Mouse (Mus musculus): Measurements from ENCODE around the gene Kbtbd4. TPM values are rescaled to one million over a fixed set of nuclear protein-coding genes. Genes with fewer than 3 reads are reported as not detected.

Kbtbd4 gene
- total and polyA plus RNA-seq, 3 experiments, result 21.9 to 23.1 TPM; not detected in 1

DNA sequence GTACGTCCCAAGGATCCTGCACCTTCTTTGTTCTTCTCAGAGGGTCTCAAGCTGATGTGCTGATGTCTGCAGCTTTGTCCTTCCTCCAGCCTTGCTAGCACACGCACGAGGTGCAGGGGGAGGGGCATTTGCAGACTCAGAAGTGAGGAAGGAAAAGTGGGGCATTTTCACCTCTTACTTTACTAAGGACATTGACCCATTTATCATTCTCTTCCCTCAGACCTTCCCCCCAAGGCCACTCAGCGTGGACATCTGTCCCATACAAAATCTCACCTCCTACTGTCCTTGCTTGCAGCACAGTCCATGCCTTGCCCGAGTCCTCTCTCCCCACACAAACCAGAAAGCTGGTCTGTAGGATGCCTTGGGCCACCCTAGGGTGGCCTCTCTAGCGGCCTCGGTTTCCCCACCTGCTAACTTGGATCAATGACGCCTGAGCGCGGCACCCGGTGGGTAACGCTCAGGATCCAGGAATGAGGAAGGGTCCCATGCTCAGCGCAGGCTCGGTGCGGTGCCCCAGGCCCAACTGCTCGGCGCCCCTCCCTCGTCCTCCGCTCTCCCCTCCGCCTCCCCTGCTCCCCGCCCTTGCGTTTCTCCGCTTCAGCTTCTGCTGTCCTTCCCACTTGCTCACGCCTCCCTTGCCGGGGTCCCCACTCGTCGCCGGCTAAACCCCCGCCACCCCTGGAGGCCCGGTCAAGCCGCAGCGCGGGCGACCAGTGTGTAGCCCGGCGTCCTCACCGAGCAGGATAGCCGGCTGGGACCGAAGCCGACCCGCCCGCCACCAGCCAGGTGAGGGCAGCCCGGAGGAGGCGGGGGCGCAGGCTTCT is 19.1 kb upstream of the Kbtbd4 start, which contains the start of gene C1qtnf4:
TSS of gene C1qtnf4 (plus strand) at position 643 of the 824 bp plus-strand sequence.
- DNase-seq (ENCODE audit: low read depth, low spot score), result no peak
- TF ChIP-seq JUND (IDR thresholded peaks at IDR 0.05; ENCODE audit: low read depth, low read length) (no peak), ZMIZ1 (IDR thresholded peaks at IDR 0.05; ENCODE audit: low read depth, low read length) (no peak), HCFC1 (IDR thresholded peaks at IDR 0.05; ENCODE audit: low read depth, low read length) (no peak), CHD1 (IDR thresholded peaks at IDR 0.05; ENCODE audit: low read depth, low read length) (no peak)
- Histone ChIP-seq H3K27me3 (ENCODE audit: control insufficient read depth in 1 of 2, insufficient read depth in 2 of 2, low read length in 2 of 2) (no peaks in the 10 kb centered on the region), H3K9ac (ENCODE audit: control insufficient read depth, low read depth, low read length, poor library complexity, severe bottlenecking) (no peak within 1 kb of the TSS), H3K4me3 (ENCODE audit: control insufficient read depth in 1 of 2, insufficient read depth in 1 of 2, low read depth in 2 of 2, low read length in 2 of 2) (no peak within 1 kb of the TSS), H3K36me3 (ENCODE audit: control insufficient read depth in 1 of 2, insufficient read depth in 2 of 2, low read length in 2 of 2) (peaks cover 0 to 2% of the 10 kb centered on the region in 2 experiments; a peak in 2 of 4 replicates), H3K4me1 (ENCODE audit: control insufficient read depth in 1 of 2, insufficient read depth in 2 of 2, low read length in 2 of 2) (peaks cover 0 to 4% of the 10 kb centered on the region in 2 experiments; a peak in 1 of 4 replicates), H3K79me2 (ENCODE audit: control insufficient read depth, insufficient read depth, low read length, poor library complexity) (no peaks in the 10 kb centered on the region), H3K27ac (ENCODE audit: control insufficient read depth, low read depth, low read length) (no peak within 1 kb of the TSS), H3K9me3 (replicated peaks; ENCODE audit: insufficient read depth, low read length) (no peaks in the 10 kb centered on the region)

DNA sequence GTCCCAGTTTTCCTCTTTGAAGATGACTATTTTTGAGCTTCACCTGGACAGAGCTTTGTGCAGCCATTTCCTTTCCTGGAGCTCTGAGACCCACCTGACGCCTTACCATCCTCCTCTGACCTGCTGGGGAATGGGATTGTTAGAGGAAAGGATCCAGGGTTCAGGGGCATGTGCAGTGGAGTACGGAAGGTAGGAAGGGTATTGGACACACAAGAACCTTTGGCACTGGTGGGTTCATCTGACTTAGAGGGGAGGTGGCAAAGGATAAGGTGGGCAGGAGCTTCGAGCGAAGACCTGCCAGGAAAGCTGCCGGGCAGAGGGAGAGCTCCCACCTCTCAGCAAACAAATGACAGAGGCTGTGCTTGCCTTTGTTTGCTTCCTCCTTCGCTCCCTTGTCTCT is 18.1 kb upstream of the Kbtbd4 start:
- Histone ChIP-seq H3K79me2 (ENCODE audit: control insufficient read depth, insufficient read depth, low read length, poor library complexity) (no peaks in the 10 kb centered on the region), H3K4me1 (ENCODE audit: control insufficient read depth in 1 of 2, insufficient read depth in 2 of 2, low read length in 2 of 2) (no peaks in the 10 kb centered on the region), H3K27ac (ENCODE audit: control insufficient read depth, low read depth, low read length) (no peak overlapping the region), H3K9me3 (replicated peaks; ENCODE audit: insufficient read depth, low read length) (no peaks in the 10 kb centered on the region), H3K36me3 (ENCODE audit: control insufficient read depth in 1 of 2, insufficient read depth in 2 of 2, low read length in 2 of 2) (no peaks in the 10 kb centered on the region), H3K27me3 (ENCODE audit: control insufficient read depth in 1 of 2, insufficient read depth in 2 of 2, low read length in 2 of 2) (no peaks in the 10 kb centered on the region), H3K9ac (ENCODE audit: control insufficient read depth, low read depth, low read length, poor library complexity, severe bottlenecking) (no peak overlapping the region), H3K4me3 (ENCODE audit: control insufficient read depth in 1 of 2, insufficient read depth in 1 of 2, low read depth in 2 of 2, low read length in 2 of 2) (no peak overlapping the region)
- no peak for DNase-seq (ENCODE audit: low read depth, low spot score)
- TF ChIP-seq ZMIZ1 (IDR thresholded peaks at IDR 0.05; ENCODE audit: low read depth, low read length) (no peak), GATA1 (IDR thresholded peaks at IDR 0.05; ENCODE audit: low read depth, low read length) (no peak), SMC3 (IDR thresholded peaks at IDR 0.05; ENCODE audit: low read depth, low read length) (no peak), ZC3H11A (IDR thresholded peaks at IDR 0.05; ENCODE audit: low read depth, low read length) (no peak), UBTF (IDR thresholded peaks at IDR 0.05; ENCODE audit: borderline replicate concordance, insufficient read depth, low read depth, low read length) (no peak), TBP (IDR thresholded peaks at IDR 0.05; ENCODE audit: low read depth, low read length) (no peak), CHD2 (IDR thresholded peaks at IDR 0.05; ENCODE audit: low read length) (no peak), USF2 (IDR thresholded peaks at IDR 0.05; ENCODE audit: borderline replicate concordance in 1 of 2, insufficient read depth in 1 of 2, low read depth in 1 of 2, low read length in 2 of 2) (no peak), EP300 (IDR thresholded peaks at IDR 0.05; ENCODE audit: low read depth in 1 of 2, low read length in 2 of 2) (no peak), TAL1 (IDR thresholded peaks at IDR 0.05; ENCODE audit: low read length) (no peak)
